Mouse (Mus musculus) liver, embryonic 14.5 days (tissue): Measurements from ENCODE around the gene Cog6. TPM values are rescaled to one million over a fixed set of nuclear protein-coding genes. Genes with fewer than 3 reads are reported as not detected.

Experiments
- ATAC-seq: fragments of 200-750 bp; cut with Nextera tagmentation; 2 replicates; pipeline ENCODE4 v1.8.0; 2017; ENCODE audit warnings: moderate number of reproducible peaks, mild to moderate bottlenecking, moderate library complexity; ENCODE audit not compliant: insufficient read depth
- DNase-seq, 3 experiments: peaks; one replicate each; pipeline ENCODE4 v3.0.0-alpha.2; 2012 to 2013; ENCODE audit warnings: low read depth in 3 of 3, low spot score in 3 of 3
- H3K27ac ChIP-seq: fragments of 300-500 bp; sonication (generic); 2 replicates; pipeline ENCODE4 v1.5.1; 2014; ENCODE audit warnings: moderate library complexity, mild to moderate bottlenecking, control low read depth, inconsistent platforms
- H3K27me3 ChIP-seq: fragments of 300-500 bp; sonication (generic); 2 replicates; pipeline ENCODE4 v1.6.1; 2014; ENCODE audit warnings: mild to moderate bottlenecking, low read length, moderate library complexity; ENCODE audit not compliant: control insufficient read depth, insufficient read depth
- H3K36me3 ChIP-seq: fragments of 300-500 bp; sonication (generic); replicated peaks from 2 replicates; pipeline ENCODE4 v1.6.1; 2014; ENCODE audit warnings: low read depth; ENCODE audit not compliant: control insufficient read depth, insufficient read depth
- H3K4me1 ChIP-seq, 2 experiments: fragments of 200-500 bp in 1 of 2; fragments of 300-500 bp in 1 of 2; sonication (generic) in 1 of 2; replicated peaks; 2 replicates each; pipeline ENCODE4 v1.6.1; 2012 to 2014; ENCODE audit warnings: antibody characterized with exemption in 1 of 2, inconsistent platforms in 1 of 2, low read length in 1 of 2; ENCODE audit not compliant: control insufficient read depth in 2 of 2, insufficient read depth in 2 of 2
- H3K4me2 ChIP-seq: fragments of 300-500 bp; sonication (generic); 2 replicates; pipeline ENCODE4 v1.6.1; 2014; ENCODE audit warnings: low read depth, mild to moderate bottlenecking, control low read depth, moderate library complexity
- H3K4me3 ChIP-seq, 2 experiments: fragments of 200-500 bp in 1 of 2; fragments of 300-500 bp in 1 of 2; sonication (generic) in 1 of 2; 2 replicates each; pipeline ENCODE4 v1.5.1; 2012 to 2014; ENCODE audit warnings: low read depth in 2 of 2, low read length in 2 of 2, mild to moderate bottlenecking in 2 of 2, control low read depth in 1 of 2, inconsistent platforms in 1 of 2, moderate library complexity in 1 of 2; ENCODE audit not compliant: insufficient read depth in 1 of 2
- H3K9ac ChIP-seq: fragments of 300-500 bp; sonication (generic); replicated peaks from 2 replicates; pipeline ENCODE4 v1.6.1; 2014; ENCODE audit warnings: mild to moderate bottlenecking, control low read depth, moderate library complexity
- H3K9me3 ChIP-seq: fragments of 300-500 bp; sonication (generic); 2 replicates; pipeline ENCODE4 v1.6.1; 2016; ENCODE audit warnings: low read length, mixed read lengths; ENCODE audit not compliant: control insufficient read depth
- CTCF ChIP-seq: IDR thresholded peaks from 2 replicates; pipeline ENCODE4 v1.5.1; 2016; ENCODE audit warnings: antibody characterized with exemption, low read depth, control low read depth
- EP300 ChIP-seq: IDR thresholded peaks from 2 replicates; pipeline ENCODE4 v1.6.1; 2016; ENCODE audit warnings: antibody characterized with exemption, low read depth
- WGBS: fragments of 180-500 bp; shearing (Covaris S2); extraction: QIAGEN DNeasy Blood & Tissue Kit; methylation state at CpG from one replicate; pipeline ENCODE4 v1.1.7; 2014; ENCODE audit not compliant: insufficient replicate concordance; 5-methylcytosine and 5-hydroxymethylcytosine counted together
- polyA plus RNA-seq, 2 experiments: library from polyadenylated mRNA; depleted of rRNA in 1 of 2; stranded (reverse) in 1 of 2; unstranded in 1 of 2; fragments of >200 nt; fragmentation: Nextera tagmentation in 1 of 2; extraction: Ambion mirVana in 1 of 2; gene quantifications; 2 replicates each; pipeline versions ENCODE4 v1.2.1 to v1.2.3; 2012 to 2014

Cog6 gene
- polyA plus RNA-seq, 2 experiments = 7.3 to 15.5 TPM

DNA sequence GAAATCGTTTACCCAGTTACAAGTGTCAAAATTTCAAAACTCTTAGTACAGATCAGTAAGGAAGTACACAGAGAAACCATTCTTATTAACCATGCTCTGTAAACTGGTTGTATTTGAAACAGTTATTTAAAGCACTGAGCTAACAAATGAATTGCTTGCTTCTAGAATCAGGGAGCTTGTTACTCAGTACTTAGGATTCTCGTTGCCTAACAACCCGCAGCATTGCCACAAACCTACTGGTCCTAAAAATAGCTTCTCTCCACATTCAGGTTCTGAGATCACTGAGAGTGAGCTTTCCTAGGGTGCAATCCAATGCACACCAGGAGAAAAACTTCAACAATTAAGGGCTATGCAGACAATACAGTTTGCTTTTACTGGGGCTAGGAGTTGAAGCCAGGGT, 33.3 kb downstream of the Cog6 start:
- Histone ChIP-seq H3K27ac (no peak overlapping the region), H3K27me3 (no peaks in the 10 kb centered on the region), H3K4me1 (no peaks in the 10 kb centered on the region), H3K9ac (no peak overlapping the region), H3K4me2 (no peak overlapping the region), H3K36me3 (no peaks in the 10 kb centered on the region), H3K4me3 (no peak overlapping the region), H3K9me3 (no peaks in the 10 kb centered on the region)
- 62% methylated on average over 3 of the region's 3 CpGs for WGBS
- TF ChIP-seq CTCF (no peak), EP300 (no peak)
- DNase-seq = no peak
- ATAC-seq = no peak

DNA sequence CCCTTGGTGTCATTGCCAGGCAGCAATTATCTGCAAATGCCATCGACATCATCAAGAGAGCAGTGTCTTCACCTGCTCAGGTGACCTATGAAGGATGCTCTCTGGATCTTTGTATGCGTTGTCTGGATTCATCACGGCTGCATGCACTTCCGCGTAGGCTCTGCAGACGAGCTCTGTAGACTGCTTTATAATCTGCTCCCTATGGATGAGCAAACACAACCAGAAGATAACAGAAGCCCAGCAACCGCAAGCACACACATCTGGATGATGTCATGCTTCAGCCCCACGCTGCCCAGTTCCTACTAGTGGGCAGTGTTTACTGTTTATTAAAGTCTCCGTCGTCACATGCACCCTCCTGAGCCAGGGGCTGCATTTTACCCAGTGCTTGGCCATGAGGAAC, 34.0 kb downstream of the Cog6 start:
- ATAC-seq = no peak

DNA sequence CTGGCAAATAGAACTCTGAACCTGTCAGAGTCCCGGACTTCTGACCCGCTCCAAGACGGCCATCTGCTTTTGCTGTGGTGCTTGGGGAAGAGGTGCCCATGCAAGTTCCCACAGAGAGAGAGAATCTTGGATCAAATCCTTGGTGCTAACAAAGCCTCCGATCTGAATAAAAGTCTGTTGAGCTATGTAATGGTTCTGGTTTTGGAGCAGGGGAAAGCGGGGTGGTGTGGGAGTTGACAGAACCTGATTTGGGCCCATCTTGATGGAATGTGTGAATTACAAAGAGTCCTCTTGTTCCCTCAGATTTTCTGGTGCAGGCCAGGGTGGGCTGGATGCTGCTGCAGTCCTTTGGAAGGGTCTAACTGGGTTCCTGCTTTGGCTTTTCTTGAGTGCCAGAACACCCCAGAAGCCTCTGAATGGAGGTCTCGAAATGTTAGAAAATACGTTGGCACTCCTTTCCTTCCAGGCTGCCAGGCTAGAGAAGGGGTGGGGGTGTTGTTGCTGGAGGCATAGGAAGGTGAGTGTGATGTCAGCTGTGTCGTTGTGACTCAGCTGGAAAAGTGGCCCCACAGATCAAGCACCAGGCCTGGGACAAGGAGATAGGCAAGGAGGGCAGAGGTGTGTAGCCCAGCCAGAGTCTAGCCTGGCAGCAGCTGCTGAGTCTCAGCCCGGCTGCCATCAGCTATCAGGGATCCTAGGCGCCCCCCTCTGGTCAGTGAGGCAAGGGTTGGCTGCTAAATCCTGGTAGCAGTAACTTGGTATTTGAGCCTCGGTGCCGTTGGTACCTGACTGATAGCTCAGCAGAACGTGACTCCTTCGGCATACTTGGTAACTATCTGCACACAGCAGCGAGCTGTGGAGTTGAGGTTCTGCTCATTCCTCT, 42.1 kb downstream of the Cog6 start:
- Histone ChIP-seq H3K4me1 (peaks cover 0 to 2% of the 10 kb centered on the region in 2 experiments; a peak in 1 of 4 replicates), H3K36me3 (no peaks in the 10 kb centered on the region), H3K27me3 (no peaks in the 10 kb centered on the region), H3K9me3 (no peaks in the 10 kb centered on the region), H3K9ac (no peak overlapping the region), H3K4me3 (no peak overlapping the region), H3K4me2 (no peak overlapping the region), H3K27ac (no peak overlapping the region)
- 37% methylated on average over 15 of the region's 15 CpGs for WGBS
- DNase-seq = peak; percentile 11 to 14 (median 13)
- ATAC-seq = peak; percentile 68
- TF ChIP-seq EP300 = no peak
- peak; percentile 69 for TF ChIP-seq CTCF

More for the DNA sequence above, 34.0 kb downstream of the Cog6 start:
- Histone ChIP-seq H3K36me3 (no peaks in the 10 kb centered on the region), H3K4me2 (no peak overlapping the region), H3K4me1 (no peaks in the 10 kb centered on the region), H3K27ac (no peak overlapping the region), H3K9me3 (no peaks in the 10 kb centered on the region), H3K4me3 (no peak overlapping the region), H3K27me3 (no peaks in the 10 kb centered on the region), H3K9ac (no peak overlapping the region)
- no peak for DNase-seq
- no peak for TF ChIP-seq EP300
- no peak for TF ChIP-seq CTCF
- 73% methylated on average over 10 of the region's 10 CpGs for WGBS

DNA sequence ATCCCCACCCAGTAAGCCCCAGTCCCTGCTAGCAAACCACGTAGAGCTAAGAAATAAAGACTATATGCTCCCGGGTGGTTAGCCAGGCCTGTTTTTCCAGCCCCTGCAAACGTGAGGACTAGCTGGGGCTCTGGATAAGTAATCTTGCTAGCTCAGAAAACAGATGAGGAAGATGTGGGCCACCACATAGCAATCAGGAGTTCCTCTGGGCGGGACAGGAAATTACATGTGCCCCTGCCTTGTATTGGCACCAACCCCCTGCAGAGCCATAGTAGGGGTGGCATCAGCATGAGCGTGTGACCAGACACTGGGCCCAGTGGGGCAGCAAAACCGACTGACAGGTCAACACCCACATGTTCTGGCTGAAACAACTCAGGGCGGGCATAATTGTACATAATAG, 44.1 kb downstream of the Cog6 start:
- no peaks in the 10 kb centered on the region for H3K36me3 ChIP-seq
- 27% methylated on average over 7 of the region's 7 CpGs for whole genome bisulfite sequencing
- no peak overlapping the region for H3K9ac ChIP-seq
- no peak overlapping the region for H3K4me2 ChIP-seq
- TF ChIP-seq CTCF (no peak), EP300 (no peak)
- H3K4me3 ChIP-seq = no peak overlapping the region
- H3K4me1 ChIP-seq = peaks cover 0 to 2% of the 10 kb centered on the region in 2 experiments; a peak in 1 of 4 replicates
- H3K27me3 ChIP-seq = no peaks in the 10 kb centered on the region
- DNase-seq (no peak), ATAC-seq (no peak)
- no peaks in the 10 kb centered on the region for H3K9me3 ChIP-seq
- no peak overlapping the region for H3K27ac ChIP-seq

DNA sequence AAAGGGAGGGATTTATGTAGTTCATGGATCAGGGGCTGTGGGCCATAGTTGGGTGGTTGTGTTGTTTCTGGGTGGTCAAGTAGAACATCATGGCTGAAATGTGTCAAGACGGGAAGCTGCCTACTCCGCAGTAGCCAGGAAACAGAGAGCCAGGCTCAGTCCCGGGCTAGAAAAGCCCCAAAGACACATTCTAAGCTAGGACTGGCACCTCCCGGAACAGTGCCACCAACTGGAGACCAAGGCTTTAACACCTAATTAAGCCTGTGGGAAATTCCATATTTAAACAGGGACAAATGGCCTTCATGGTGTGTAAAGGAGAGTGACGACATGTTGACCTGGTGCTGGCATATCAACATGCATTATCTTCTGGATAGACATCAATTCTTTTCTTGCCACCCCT, 50.0 kb downstream of the Cog6 start:
- Histone ChIP-seq H3K4me2 (no peak overlapping the region), H3K4me1 (no peaks in the 10 kb centered on the region), H3K27ac (no peak overlapping the region), H3K27me3 (no peaks in the 10 kb centered on the region), H3K9me3 (no peaks in the 10 kb centered on the region), H3K9ac (no peak overlapping the region), H3K4me3 (no peak overlapping the region), H3K36me3 (no peaks in the 10 kb centered on the region)
- no peak for ATAC-seq
- no peak for DNase-seq
- TF ChIP-seq EP300 (no peak), CTCF (no peak)
- 61% methylated on average over 5 of the region's 5 CpGs for WGBS
